Mouse (Mus musculus) hindbrain, embryonic 11.5 days (tissue): ENCODE measurements at regions not wholly inside any gene's neighbourhood (a gene's known extent, or its start where the extent isn't known, plus 50 kb on each side); places are given as distances from the start of the nearest gene placed in this dataset.
"Not testable (repeated sequence)": the region's sequence is repeated elsewhere in the genome, so short reads cannot be mapped to it uniquely, and the experiment has no call there.

ENCODE experiments used
- ATAC-seq: fragments of 200-750 bp; cut with Nextera tagmentation; 2 replicates; pipeline ENCODE4 v1.8.0; 2017; ENCODE audit warnings: mild to moderate bottlenecking, moderate TSS enrichment, moderate library complexity; ENCODE audit not compliant: low FRiP score
- DNase-seq: peaks from one replicate; pipeline ENCODE4 v3.0.0-alpha.2; 2015; ENCODE audit warnings: low spot score
- H3K27ac ChIP-seq: fragments of 300-500 bp; sonication (generic); 2 replicates; pipeline ENCODE4 v1.5.1; 2014; ENCODE audit warnings: mild to moderate bottlenecking, low read depth, low read length
- H3K27me3 ChIP-seq: fragments of 300-500 bp; sonication (generic); 2 replicates; pipeline ENCODE4 v1.6.1; 2014; ENCODE audit warnings: mild to moderate bottlenecking, low read length, moderate library complexity, mixed read lengths; ENCODE audit not compliant: control insufficient read depth, insufficient read depth
- H3K36me3 ChIP-seq: fragments of 300-500 bp; sonication (generic); 2 replicates; pipeline ENCODE4 v1.6.1; 2014; ENCODE audit warnings: mild to moderate bottlenecking, low read length, moderate library complexity, mixed read lengths; ENCODE audit not compliant: control insufficient read depth, insufficient read depth
- H3K4me1 ChIP-seq: fragments of 300-500 bp; sonication (generic); replicated peaks from 2 replicates; pipeline ENCODE4 v1.6.1; 2014; ENCODE audit warnings: low read length, mixed read lengths; ENCODE audit not compliant: control insufficient read depth, insufficient read depth
- H3K4me2 ChIP-seq: fragments of 300-500 bp; sonication (generic); replicated peaks from 2 replicates; pipeline ENCODE4 v1.6.1; 2014; ENCODE audit warnings: mild to moderate bottlenecking, low read depth, low read length
- H3K4me3 ChIP-seq: fragments of 300-500 bp; sonication (generic); 2 replicates; pipeline ENCODE4 v1.5.1; 2014; ENCODE audit warnings: low read depth, low read length
- H3K9ac ChIP-seq: fragments of 300-500 bp; sonication (generic); 2 replicates; pipeline ENCODE4 v1.6.1; 2014; ENCODE audit warnings: low read depth, low read length
- H3K9me3 ChIP-seq: fragments of 300-500 bp; sonication (generic); 2 replicates; pipeline ENCODE4 v1.6.1; 2016; ENCODE audit warnings: low read length; ENCODE audit not compliant: control insufficient read depth
- WGBS: fragments of 180-500 bp; shearing (Covaris S2); extraction: QIAGEN DNeasy Blood & Tissue Kit; methylation state at CpG from one replicate; pipeline ENCODE4 v1.1.7; 2014; 5-methylcytosine and 5-hydroxymethylcytosine counted together

DNA sequence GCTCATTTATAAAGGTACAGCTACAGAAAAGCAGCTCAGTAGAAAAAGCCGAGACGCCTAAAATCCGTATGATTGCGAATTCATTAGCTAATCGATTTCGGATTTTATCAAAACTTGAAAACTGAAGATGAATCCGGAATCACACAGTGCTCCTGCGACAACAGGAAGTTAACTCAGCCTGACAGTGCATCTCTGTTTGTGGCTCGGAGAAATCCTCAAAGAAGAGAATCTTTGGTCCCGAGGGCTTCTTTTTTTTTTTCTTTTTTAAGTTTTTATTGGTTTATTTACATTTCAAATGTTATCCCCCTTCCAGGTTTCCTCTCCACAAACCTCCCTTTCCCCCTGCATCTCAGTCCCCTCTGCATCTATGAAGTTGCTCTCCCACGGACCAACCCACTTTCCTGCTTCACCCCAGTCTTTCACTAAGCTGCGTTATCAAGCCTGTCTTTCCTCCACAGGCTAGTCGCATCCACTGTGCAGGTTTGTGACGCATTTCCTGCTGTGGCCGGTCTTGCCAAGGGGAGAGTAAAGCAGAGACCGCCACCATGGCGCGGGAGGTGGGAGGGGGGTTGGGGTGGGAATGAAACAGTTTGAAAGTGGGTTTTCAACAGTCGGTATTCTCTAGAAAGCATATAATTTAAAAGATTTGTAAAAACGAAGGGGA lies 593.4 kb upstream of the Snrpn start:
- H3K4me3 ChIP-seq, H3K4me2 ChIP-seq, H3K27ac ChIP-seq, H3K9ac ChIP-seq, H3K36me3 ChIP-seq, H3K4me1 ChIP-seq, H3K9me3 ChIP-seq, H3K27me3 ChIP-seq: not testable (repeated sequence)
- 56% methylated on average over 20 of the region's 20 CpGs for WGBS
- ATAC-seq (peak; percentile 70), DNase-seq (peak; percentile 21)

DNA sequence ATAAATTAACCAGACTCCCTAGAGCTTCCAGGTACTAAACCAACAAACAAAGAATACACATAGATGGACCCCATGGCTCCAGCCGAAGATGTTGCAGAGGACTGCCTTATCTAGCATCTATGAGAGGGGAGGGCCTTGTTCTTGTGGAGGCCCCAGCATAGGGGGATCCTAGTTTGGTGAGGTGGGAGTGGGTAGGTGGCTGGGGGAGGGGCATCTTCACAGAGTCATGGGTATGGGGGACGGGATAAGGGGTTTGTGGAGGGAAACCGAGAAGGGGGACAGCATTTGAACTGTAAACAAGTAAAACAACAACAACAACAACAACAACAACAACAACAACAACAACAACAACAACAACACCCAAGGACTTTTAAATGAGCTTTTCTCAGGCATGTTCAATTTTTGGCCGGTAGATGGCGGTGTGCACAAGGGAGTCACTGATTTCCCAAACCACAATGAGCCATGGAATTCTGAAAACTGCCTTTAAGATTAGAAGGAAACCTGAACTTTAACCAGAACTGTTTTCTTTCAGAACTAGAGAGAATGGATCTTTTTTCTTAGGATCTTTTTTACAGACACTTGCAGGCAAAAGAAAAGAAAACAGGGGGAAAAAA lies 588.2 kb upstream of the Snrpn start:
- DNase-seq (peak; percentile 75), ATAC-seq (peak; percentile 69; the same call in 1 of the 2 replicates)
- H3K27me3 ChIP-seq, H3K36me3 ChIP-seq, H3K4me3 ChIP-seq, H3K27ac ChIP-seq, H3K4me2 ChIP-seq, H3K4me1 ChIP-seq, H3K9me3 ChIP-seq, H3K9ac ChIP-seq: not testable (repeated sequence)
- WGBS: 12% methylated on average over 5 of the region's 5 CpGs
